24 mouse cellular contexts compared by ENCODE assay signal in genomic region chr14:119379303-119379702, GRCm38 (mm10).
"Had no signal": no experiment of that assay in that cellular context is flagged by ENCODE, and none has a peak within 500 bp of the region (broad histone marks: within the 10 kb centered on the region; RNA-seq: fewer than 3 reads in every experiment).

No protein-coding gene starts in this region.

- H3K9me3 ChIP-seq: limb, embryonic 10.5 days; limb, embryonic 13.5 days; liver, embryonic 15.5 days; midbrain, embryonic 10.5 days; midbrain, embryonic 13.5 days had no signal

- H3K4me3 ChIP-seq: layer of hippocampus, adult 2 months; limb, embryonic 10.5 days; limb, embryonic 13.5 days; liver, embryonic 12.5 days; liver, embryonic 15.5 days; megakaryocyte, embryonic 14.5 days; midbrain, embryonic 10.5 days; midbrain, embryonic 13.5 days; myocyte; neural tube, embryonic 13.5 days had no signal

- H3K9ac ChIP-seq: limb, embryonic 13.5 days; liver, embryonic 12.5 days; liver, embryonic 15.5 days; midbrain, embryonic 13.5 days; neural tube, embryonic 13.5 days had no signal

- ATAC-seq: hindbrain, postnatal 0 days; inflammation-experienced regulatory T-cells, adult 6 months; liver, embryonic 12.5 days; midbrain, embryonic 13.5 days; midbrain, embryonic 16.5 days had no signal

- H3K27ac ChIP-seq: hindbrain, postnatal 0 days; layer of hippocampus, adult 2 months; limb, embryonic 10.5 days; limb, embryonic 13.5 days; liver, embryonic 12.5 days; liver, embryonic 15.5 days; midbrain, embryonic 10.5 days; midbrain, embryonic 13.5 days; neural tube, embryonic 13.5 days had no signal

- H3K4me2 ChIP-seq: limb, embryonic 13.5 days; liver, embryonic 12.5 days; liver, embryonic 15.5 days; midbrain, embryonic 13.5 days; neural tube, embryonic 13.5 days had no signal

- H3K27me3 ChIP-seq: limb, embryonic 13.5 days; liver, embryonic 12.5 days; liver, embryonic 15.5 days; megakaryocyte, embryonic 14.5 days; midbrain, embryonic 13.5 days; neural tube, embryonic 13.5 days had no signal

- DNase-seq: kidney, adult 11 months; kidney, adult 9 months; kidney, postnatal 10 days; kidney, postnatal 36 days; layer of hippocampus, adult 9-11 months; liver; lung, adult 18-20 months; retina, postnatal 1 day; right cerebral cortex, postnatal 25 days; spleen, adult 18-20 months; thymus, postnatal 25 days had no signal

- H3K4me1 ChIP-seq: limb, embryonic 10.5 days; limb, embryonic 13.5 days; liver, embryonic 12.5 days; liver, embryonic 15.5 days; megakaryocyte, embryonic 14.5 days; midbrain, embryonic 10.5 days; midbrain, embryonic 13.5 days had no signal

- H3K36me3 ChIP-seq: limb, embryonic 10.5 days; limb, embryonic 13.5 days; liver, embryonic 12.5 days; liver, embryonic 15.5 days; midbrain, embryonic 10.5 days; midbrain, embryonic 13.5 days; neural tube, embryonic 13.5 days had no signal
